Mouse (Mus musculus) kidney, embryonic 14.5 days (tissue): ENCODE measurements around the gene Prickle3. TPM values are rescaled to one million over a fixed set of nuclear protein-coding genes. Genes with fewer than 3 reads are reported as not detected.

Experiments
- ATAC-seq: fragments of 200-750 bp; cut with Nextera tagmentation; 2 replicates; pipeline ENCODE4 v1.8.0; 2017; ENCODE audit warnings: moderate number of reproducible peaks, mild to moderate bottlenecking, moderate TSS enrichment, moderate library complexity; ENCODE audit not compliant: low FRiP score, low TSS enrichment
- H3K27ac ChIP-seq: fragments of 300-500 bp; sonication (generic); 2 replicates; pipeline ENCODE4 v1.5.1; 2014; ENCODE audit warnings: low read depth, mild to moderate bottlenecking, low read length, moderate library complexity, mixed read lengths
- H3K27me3 ChIP-seq: fragments of 300-500 bp; sonication (generic); 2 replicates; pipeline ENCODE4 v1.6.1; 2014; ENCODE audit warnings: mild to moderate bottlenecking, low read length; ENCODE audit not compliant: control insufficient read depth, insufficient read depth
- H3K36me3 ChIP-seq: fragments of 300-500 bp; sonication (generic); 2 replicates; pipeline ENCODE4 v1.6.1; 2014; ENCODE audit warnings: low read length, mixed read lengths; ENCODE audit not compliant: control insufficient read depth, insufficient read depth
- H3K4me1 ChIP-seq: fragments of 300-500 bp; sonication (generic); 2 replicates; pipeline ENCODE4 v1.6.1; 2014; ENCODE audit warnings: low read length, mixed read lengths; ENCODE audit not compliant: control insufficient read depth, insufficient read depth
- H3K4me2 ChIP-seq: fragments of 300-500 bp; sonication (generic); replicated peaks from 2 replicates; pipeline ENCODE4 v1.6.1; 2014; ENCODE audit warnings: low read depth, mild to moderate bottlenecking, low read length
- H3K4me3 ChIP-seq: fragments of 300-500 bp; sonication (generic); 2 replicates; pipeline ENCODE4 v1.5.1; 2014; ENCODE audit warnings: mild to moderate bottlenecking, low read length
- H3K9ac ChIP-seq: fragments of 300-500 bp; sonication (generic); 2 replicates; pipeline ENCODE4 v1.6.1; 2014; ENCODE audit warnings: low read depth, mild to moderate bottlenecking, low read length, moderate library complexity
- H3K9me3 ChIP-seq: fragments of 300-500 bp; sonication (generic); 2 replicates; pipeline ENCODE4 v1.6.1; 2016; ENCODE audit warnings: low read length; ENCODE audit not compliant: control insufficient read depth
- WGBS: fragments of 180-500 bp; shearing (Covaris S2); extraction: QIAGEN DNeasy Blood & Tissue Kit; methylation state at CpG from one replicate; pipeline ENCODE4 v1.1.7; 2014; 5-methylcytosine and 5-hydroxymethylcytosine counted together
- polyA plus RNA-seq: library from polyadenylated mRNA; unstranded; fragments of >200 nt; fragmentation: Nextera tagmentation; extraction: Ambion mirVana; gene quantifications from 2 replicates; pipeline ENCODE4 v1.2.1, GENCODE M21; 2014

Gene Prickle3
- 6.9 and 9.7 TPM in 2 replicates for polyA plus RNA-seq

DNA sequence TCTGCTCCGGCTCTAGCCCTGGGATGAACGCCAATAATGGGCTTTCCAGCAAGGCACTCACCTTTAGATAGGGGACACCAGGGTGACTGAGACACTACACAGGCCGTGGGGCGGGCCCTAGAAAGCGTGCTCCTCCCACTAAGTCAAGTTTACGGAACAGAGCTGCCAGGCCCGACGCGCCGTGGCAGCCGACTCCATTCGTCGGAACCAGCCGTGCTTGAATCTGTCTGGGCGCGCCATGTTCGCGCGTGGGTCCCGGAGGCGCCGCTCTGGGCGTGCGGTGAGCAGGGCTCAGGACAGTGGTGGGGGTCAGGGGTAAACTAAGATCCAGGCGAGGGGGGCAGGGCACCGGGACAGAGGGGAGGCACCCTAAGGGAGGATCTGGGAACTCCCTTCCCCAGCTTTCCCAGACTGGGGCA lies at the start of gene Prickle3:
Gene Prickle3, plus strand, starts transcription at position 40 of the 419 bp plus-strand sequence.
- Histone ChIP-seq H3K4me3 (peak within 1 kb of the TSS; percentile 48), H3K9ac (peak within 1 kb of the TSS; percentile 56), H3K27ac (peak within 1 kb of the TSS; percentile 74; the same call in 1 of the 2 replicates), H3K27me3 (no peaks in the 10 kb centered on the region), H3K4me2 (peak within 1 kb of the TSS; percentile 52), H3K9me3 (no peaks in the 10 kb centered on the region), H3K36me3 (no peaks in the 10 kb centered on the region), H3K4me1 (peaks cover 2% of the 10 kb centered on the region; the same call in 1 of the 2 replicates)
- 34% methylated on average over 26 of the region's 26 CpGs for WGBS
- ATAC-seq, result peak; percentile 70; the same call in 1 of the 2 replicates

- no peak overlapping the region for H3K27ac ChIP-seq
- H3K36me3 ChIP-seq, result no peaks in the 10 kb centered on the region
- no peaks in the 10 kb centered on the region for H3K4me1 ChIP-seq
- no peaks in the 10 kb centered on the region for H3K9me3 ChIP-seq
- peak overlapping the region; percentile 60 for H3K4me2 ChIP-seq
- no peaks in the 10 kb centered on the region for H3K27me3 ChIP-seq
- H3K4me3 ChIP-seq, result peak overlapping the region; percentile 36; the same call in 1 of the 2 replicates
- no peak for ATAC-seq
- 35% methylated on average over 21 of the region's 21 CpGs for WGBS
- no peak overlapping the region for H3K9ac ChIP-seq
Measured at GRCm38 (mm10) chrX:7610035-7610434, 47.0 kb upstream of the Prickle3 start.

- WGBS, result 23% methylated on average over 26 of the region's 26 CpGs
Measured at GRCm38 (mm10) chrX:7610536-7611258, 46.4 kb upstream of the Prickle3 start.

GRCm38 (mm10) chrX:7617889-7618551 lies 39.0 kb upstream of the Prickle3 start:
- H3K9me3 ChIP-seq, result no peaks in the 10 kb centered on the region
- no peaks in the 10 kb centered on the region for H3K4me1 ChIP-seq
- no peaks in the 10 kb centered on the region for H3K27me3 ChIP-seq
- WGBS, result 83% methylated on average over 12 of the region's 12 CpGs
- H3K27ac ChIP-seq, result no peak overlapping the region
- H3K4me3 ChIP-seq, result no peak overlapping the region
- no peaks in the 10 kb centered on the region for H3K36me3 ChIP-seq
- no peak overlapping the region for H3K9ac ChIP-seq
- no peak for ATAC-seq
- no peak overlapping the region for H3K4me2 ChIP-seq

More at GRCm38 (mm10) chrX:7610536-7611258, 46.4 kb upstream of the Prickle3 start:
- Histone ChIP-seq H3K4me3 (peak overlapping the region; percentile 36), H3K27ac (no peak overlapping the region), H3K9me3 (no peaks in the 10 kb centered on the region), H3K36me3 (no peaks in the 10 kb centered on the region), H3K4me2 (peak overlapping the region; percentile 60), H3K27me3 (no peaks in the 10 kb centered on the region), H3K9ac (0 out of 2 replicates have a peak overlapping the region, but pooled peaks have one; percentile 18), H3K4me1 (no peaks in the 10 kb centered on the region)
- ATAC-seq, result no peak

GRCm38 (mm10) chrX:7632560-7632959 lies 24.5 kb upstream of the Prickle3 start:
- no peaks in the 10 kb centered on the region for H3K9me3 ChIP-seq
- no peak for ATAC-seq
- 85% methylated on average over 6 of the region's 6 CpGs for WGBS
- no peak overlapping the region for H3K4me3 ChIP-seq
- H3K36me3 ChIP-seq, result no peaks in the 10 kb centered on the region
- no peaks in the 10 kb centered on the region for H3K4me1 ChIP-seq
- H3K27me3 ChIP-seq, result no peaks in the 10 kb centered on the region
- H3K4me2 ChIP-seq, result no peak overlapping the region
- H3K9ac ChIP-seq, result no peak overlapping the region
- H3K27ac ChIP-seq, result no peak overlapping the region

DNA sequence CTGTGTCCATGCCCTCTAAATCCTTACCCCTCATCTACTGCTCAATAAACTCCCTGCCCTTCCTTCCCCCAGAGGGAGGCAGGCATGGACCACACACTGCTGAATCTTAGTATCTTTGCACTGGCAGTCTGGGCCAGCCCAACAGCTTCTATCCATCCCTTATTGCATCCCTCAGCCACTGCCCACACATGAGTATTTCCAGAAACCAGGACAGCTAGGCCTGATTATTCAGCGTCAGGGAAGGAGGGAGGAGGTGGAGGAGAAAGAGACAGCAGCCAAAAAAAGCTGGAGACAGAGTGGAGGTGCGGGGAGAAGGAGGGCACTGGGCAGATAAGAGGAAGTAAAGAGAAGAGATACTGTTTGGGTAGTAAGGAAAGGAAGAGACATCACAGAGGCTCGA lies 22.0 kb upstream of the Prickle3 start:
- Histone ChIP-seq H3K36me3 (no peaks in the 10 kb centered on the region), H3K4me1 (no peaks in the 10 kb centered on the region), H3K27ac (no peak overlapping the region), H3K4me2 (no peak overlapping the region), H3K27me3 (peaks cover 5% of the 10 kb centered on the region; the same call in 1 of the 2 replicates), H3K9ac (no peak overlapping the region), H3K9me3 (no peaks in the 10 kb centered on the region), H3K4me3 (no peak overlapping the region)
- ATAC-seq, result no peak
- 76% methylated on average over 3 of the region's 3 CpGs for WGBS

DNA sequence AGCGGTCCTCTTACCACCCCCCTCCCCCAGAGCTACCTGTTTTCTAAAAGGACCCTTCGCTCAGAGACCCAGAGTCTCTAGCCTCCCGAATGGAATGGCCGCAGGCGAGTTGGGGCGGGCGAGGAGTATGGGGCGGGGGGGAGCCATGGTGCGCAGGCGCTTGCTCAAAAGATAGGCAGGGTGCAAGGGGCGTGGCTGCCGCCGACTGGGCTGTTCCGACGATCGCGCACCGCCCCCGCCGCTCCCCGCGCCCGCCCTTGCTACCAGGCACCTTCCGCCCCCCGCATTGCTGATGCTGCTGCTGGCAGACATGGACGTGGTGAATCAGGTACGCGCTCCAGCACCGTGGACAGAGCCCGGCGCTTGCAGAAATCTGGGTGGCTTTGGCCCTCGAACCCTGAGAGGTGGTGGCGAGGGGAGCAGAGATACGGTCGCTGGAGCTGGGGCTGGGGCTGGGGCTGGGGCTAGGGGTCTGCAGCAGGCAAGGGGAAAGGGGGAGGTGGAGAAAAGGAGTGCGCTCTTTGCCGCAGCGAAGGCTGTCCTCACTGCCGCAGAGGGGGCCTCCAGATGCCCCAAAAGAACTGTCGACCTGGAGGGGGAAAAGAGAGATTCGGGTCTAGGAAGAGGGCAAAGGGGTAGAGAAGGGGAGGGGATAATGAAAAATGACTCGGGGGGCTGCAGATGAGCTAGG lies 18.5 kb upstream of the Prickle3 start, which contains the start of gene Syp:
Gene Syp, plus strand, starts transcription at position 71 of the 691 bp plus-strand sequence.
- H3K27ac ChIP-seq, result no peak within 1 kb of the TSS
- peaks cover 5% of the 10 kb centered on the region; the same call in 1 of the 2 replicates for H3K27me3 ChIP-seq
- H3K4me2 ChIP-seq, result peak within 1 kb of the TSS; percentile 44
- H3K4me1 ChIP-seq, result no peaks in the 10 kb centered on the region
- peak; percentile 87 for ATAC-seq
- H3K9me3 ChIP-seq, result no peaks in the 10 kb centered on the region
- H3K9ac ChIP-seq, result no peak within 1 kb of the TSS
- H3K36me3 ChIP-seq, result no peaks in the 10 kb centered on the region
- H3K4me3 ChIP-seq, result peak within 1 kb of the TSS; percentile 23
- WGBS, result 25% methylated on average over 40 of the region's 42 CpGs

- no peak overlapping the region for H3K27ac ChIP-seq
- no peak overlapping the region for H3K4me2 ChIP-seq
- no peak overlapping the region for H3K4me3 ChIP-seq
- no peak overlapping the region for H3K9ac ChIP-seq
- H3K9me3 ChIP-seq, result no peaks in the 10 kb centered on the region
- H3K27me3 ChIP-seq, result peaks cover 5% of the 10 kb centered on the region; the same call in 1 of the 2 replicates
- no peaks in the 10 kb centered on the region for H3K4me1 ChIP-seq
- ATAC-seq, result 0 out of 2 replicates have a peak, but pooled peaks have one; percentile 13
- 32% methylated on average over 13 of the region's 13 CpGs for WGBS
- no peaks in the 10 kb centered on the region for H3K36me3 ChIP-seq
Measured at GRCm38 (mm10) chrX:7639536-7640325, 17.3 kb upstream of the Prickle3 start.
